18 mouse cellular contexts compared by ENCODE assay signal in the genomic region with DNA sequence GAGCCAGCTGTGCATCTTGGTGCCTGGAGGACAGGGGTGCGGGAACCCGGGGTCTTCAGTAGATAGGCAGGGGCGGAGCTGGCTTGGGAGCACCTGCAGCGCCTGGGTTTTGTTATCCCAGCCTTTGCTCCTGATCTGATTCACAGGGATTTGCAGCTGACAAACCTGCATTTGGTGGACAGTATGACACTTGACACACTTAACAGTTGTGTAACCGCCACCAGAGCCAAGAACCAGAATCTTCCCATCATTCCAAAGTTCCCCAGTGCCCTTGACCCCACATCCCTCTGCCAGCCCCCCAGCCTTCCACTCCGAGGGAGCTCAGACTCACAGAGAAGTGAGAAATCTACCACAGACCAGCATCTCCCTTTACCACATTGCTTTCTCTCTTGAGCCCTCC.
"Had no signal": no experiment of that assay in that cellular context is flagged by ENCODE, and none has a peak within 500 bp of the region (broad histone marks: within the 10 kb centered on the region; RNA-seq: fewer than 3 reads in every experiment).

No protein-coding gene starts in this region.

- H3K27ac ChIP-seq: kidney, postnatal 0 days; limb, embryonic 13.5 days; liver, embryonic 14.5 days; lung, embryonic 15.5 days; midbrain, embryonic 10.5 days had no signal

- H3K4me2 ChIP-seq: intestine, embryonic 15.5 days; limb, embryonic 13.5 days; liver, embryonic 11.5 days; lung, embryonic 15.5 days had no signal

- DNase-seq: kidney, adult 2 months; kidney, postnatal 25 days; left cerebral cortex, postnatal 4 days; lung, adult 18-20 months; lung, postnatal 10 days; lung, postnatal 36 days; midbrain, embryonic 14.5 days; thymus, adult 18-20 months; thymus, postnatal 14 days; thymus, postnatal 4 days had no signal

- H3K36me3 ChIP-seq: intestine, embryonic 15.5 days; limb, embryonic 13.5 days; lung, embryonic 15.5 days; midbrain, embryonic 10.5 days had no signal

- ATAC-seq: intestine, embryonic 15.5 days had no signal

- H3K9me3 ChIP-seq: intestine, embryonic 15.5 days; limb, embryonic 13.5 days; lung, embryonic 15.5 days; midbrain, embryonic 10.5 days had no signal

- H3K27me3 ChIP-seq: intestine, embryonic 15.5 days; limb, embryonic 13.5 days; lung, embryonic 15.5 days had no signal

- H3K4me3 ChIP-seq: intestine, embryonic 15.5 days; limb, embryonic 13.5 days; lung, embryonic 15.5 days; megakaryocyte, embryonic 14.5 days; midbrain, embryonic 10.5 days had no signal

- H3K9ac ChIP-seq: intestine, embryonic 15.5 days; limb, embryonic 13.5 days; liver, embryonic 14.5 days; lung, embryonic 15.5 days had no signal
